Mouse (Mus musculus) limb, embryonic 10.5 days (tissue): ENCODE results near the gene St3gal4. TPM values are rescaled to one million over a fixed set of nuclear protein-coding genes. Genes with fewer than 3 reads are reported as not detected.

Experiments
- DNase-seq: peaks from one replicate; pipeline ENCODE4 v3.0.0-alpha.2; 2017; ENCODE audit warnings: low spot score
- H3K27ac ChIP-seq: fragments of 300-500 bp; sonication (generic); 2 replicates; pipeline ENCODE4 v1.5.1; 2016; ENCODE audit warnings: mild to moderate bottlenecking
- H3K27me3 ChIP-seq: fragments of 300-500 bp; sonication (generic); 2 replicates; pipeline ENCODE4 v1.6.1; 2016; ENCODE audit warnings: low read depth, mild to moderate bottlenecking; ENCODE audit not compliant: poor library complexity, severe bottlenecking
- H3K36me3 ChIP-seq: fragments of 300-500 bp; sonication (generic); 2 replicates; pipeline ENCODE4 v1.6.1; 2016; ENCODE audit warnings: mild to moderate bottlenecking, moderate library complexity
- H3K4me1 ChIP-seq: fragments of 300-500 bp; sonication (generic); 2 replicates; pipeline ENCODE4 v1.6.1; 2016
- H3K4me3 ChIP-seq: fragments of 300-500 bp; sonication (generic); 2 replicates; pipeline ENCODE4 v1.5.1; 2016; ENCODE audit warnings: mild to moderate bottlenecking, moderate library complexity
- H3K9me3 ChIP-seq: fragments of 300-500 bp; sonication (generic); replicated peaks from 2 replicates; pipeline ENCODE4 v1.6.1; 2016; ENCODE audit warnings: mild to moderate bottlenecking
- WGBS: fragments of 180-500 bp; shearing (Covaris S2); methylation state at CpG from one replicate; pipeline ENCODE4 v1.1.7; 2016; 5-methylcytosine and 5-hydroxymethylcytosine counted together
- polyA plus RNA-seq: library from polyadenylated mRNA; unstranded; fragments of >200 nt; fragmentation: Nextera tagmentation; extraction: Ambion mirVana; gene quantifications from 2 replicates; pipeline ENCODE4 v1.2.1, GENCODE M21; 2016

St3gal4 gene
- polyA plus RNA-seq, 1 experiment from 2014 or later: 21.3 TPM

DNA sequence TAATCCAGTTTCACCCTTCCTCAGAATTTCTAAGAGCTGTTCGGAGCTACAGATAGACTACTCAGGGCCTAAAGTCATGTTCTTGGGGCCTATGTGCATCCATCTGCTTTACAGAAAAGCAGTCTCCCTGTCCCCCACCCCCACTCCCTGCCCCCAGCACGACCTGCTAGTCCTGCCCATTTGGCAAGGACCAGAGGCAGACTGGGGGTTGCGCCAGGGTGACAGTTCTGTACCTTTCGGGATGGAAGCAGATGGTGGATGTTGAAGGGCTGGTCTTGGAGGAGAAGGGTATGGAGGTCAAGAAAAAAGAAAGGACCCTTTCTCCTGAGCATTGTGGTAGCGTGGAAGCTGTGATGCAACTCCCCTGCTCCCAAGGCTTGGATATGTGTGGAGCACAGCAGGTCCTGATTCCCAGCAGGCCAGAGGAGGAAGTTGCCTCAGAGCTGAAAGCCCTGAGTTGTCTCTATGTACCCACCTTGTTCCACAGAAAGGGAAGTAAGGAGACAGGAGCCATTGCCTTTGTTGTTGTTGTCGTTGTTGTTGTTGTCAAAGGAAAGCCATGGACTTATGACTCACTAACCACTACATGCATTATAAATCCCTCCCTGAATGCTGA lies 91.6 kb downstream of the St3gal4 start:
- Histone ChIP-seq H3K4me3 (no peak overlapping the region), H3K4me1 (peaks cover 28% of the 10 kb centered on the region), H3K27me3 (peaks cover 19% of the 10 kb centered on the region), H3K27ac (no peak overlapping the region), H3K36me3 (no peaks in the 10 kb centered on the region), H3K9me3 (no peaks in the 10 kb centered on the region)
- no peak for DNase-seq
- WGBS: 75% methylated on average over 6 of the region's 6 CpGs

- 59% methylated on average over 6 of the region's 6 CpGs for WGBS
- no peaks in the 10 kb centered on the region for H3K9me3 ChIP-seq
- H3K4me3 ChIP-seq: no peak overlapping the region
- DNase-seq: no peak
- peaks cover 19% of the 10 kb centered on the region for H3K27me3 ChIP-seq
- no peak overlapping the region for H3K27ac ChIP-seq
- H3K4me1 ChIP-seq: peaks cover 28% of the 10 kb centered on the region
- no peaks in the 10 kb centered on the region for H3K36me3 ChIP-seq
These were observed 92.2 kb downstream of the St3gal4 start for GRCm38 (mm10) chr9:35026897-35027311.

DNA sequence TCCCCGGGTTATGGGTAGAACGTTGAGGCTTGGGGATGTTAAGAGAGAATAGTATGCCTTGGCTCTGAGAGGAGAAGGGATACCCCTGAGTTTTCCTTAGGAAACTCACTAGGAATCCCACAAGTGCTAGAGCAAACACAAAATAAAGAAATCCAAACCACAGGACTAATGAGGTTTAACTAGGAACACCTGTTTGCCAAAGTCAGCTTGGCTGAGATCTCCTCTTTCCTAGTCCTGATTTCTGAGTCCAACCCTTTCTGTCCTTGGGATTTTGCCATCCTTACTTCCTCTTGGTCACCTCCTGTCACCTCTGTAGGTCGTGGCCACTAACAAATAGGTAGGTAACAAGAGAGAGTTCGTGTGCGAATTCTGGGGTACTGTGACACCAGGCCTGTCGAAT lies 92.8 kb downstream of the St3gal4 start:
- no peak for DNase-seq
- Histone ChIP-seq H3K4me1 (peaks cover 28% of the 10 kb centered on the region), H3K27ac (no peak overlapping the region), H3K9me3 (no peaks in the 10 kb centered on the region), H3K4me3 (no peak overlapping the region), H3K36me3 (no peaks in the 10 kb centered on the region), H3K27me3 (peaks cover 19% of the 10 kb centered on the region)
- WGBS: 80% methylated on average over 6 of the region's 6 CpGs

- Histone ChIP-seq H3K36me3 (no peaks in the 10 kb centered on the region), H3K9me3 (no peaks in the 10 kb centered on the region), H3K27ac (peak overlapping the region; percentile 66), H3K4me3 (peak overlapping the region; percentile 56), H3K4me1 (peaks cover 28% of the 10 kb centered on the region), H3K27me3 (peaks cover 19% of the 10 kb centered on the region)
- peak; percentile 57 for DNase-seq
- WGBS: 3% methylated on average over 25 of the region's 25 CpGs
These were observed 94.2 kb downstream of the St3gal4 start for GRCm38 (mm10) chr9:35024591-35025496.

DNA sequence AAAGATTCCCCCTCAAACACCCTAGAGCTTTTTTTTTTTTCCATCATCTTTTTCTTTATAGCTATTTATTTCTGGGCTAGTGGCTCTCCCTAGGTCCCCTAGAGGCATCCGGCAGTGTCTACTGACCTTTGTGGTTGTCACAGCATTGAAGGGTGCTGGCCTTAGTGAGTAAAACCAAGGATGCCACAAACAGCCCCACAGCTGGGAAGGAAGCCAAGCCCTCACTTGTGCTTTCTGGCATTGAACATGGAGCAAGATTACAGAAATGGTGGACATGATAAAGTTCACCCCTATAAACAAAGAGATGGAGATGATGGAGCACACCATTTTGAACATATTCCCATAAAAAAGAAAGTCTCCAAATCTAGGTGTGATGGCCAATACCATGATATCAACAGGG lies 97.3 kb downstream of the St3gal4 start:
- Histone ChIP-seq H3K9me3 (no peaks in the 10 kb centered on the region), H3K4me1 (peaks cover 35% of the 10 kb centered on the region), H3K27me3 (peaks cover 45% of the 10 kb centered on the region), H3K36me3 (no peaks in the 10 kb centered on the region), H3K27ac (no peak overlapping the region), H3K4me3 (no peak overlapping the region)
- DNase-seq: no peak
- WGBS: 97% methylated on average over 1 of the region's 1 CpGs

DNA sequence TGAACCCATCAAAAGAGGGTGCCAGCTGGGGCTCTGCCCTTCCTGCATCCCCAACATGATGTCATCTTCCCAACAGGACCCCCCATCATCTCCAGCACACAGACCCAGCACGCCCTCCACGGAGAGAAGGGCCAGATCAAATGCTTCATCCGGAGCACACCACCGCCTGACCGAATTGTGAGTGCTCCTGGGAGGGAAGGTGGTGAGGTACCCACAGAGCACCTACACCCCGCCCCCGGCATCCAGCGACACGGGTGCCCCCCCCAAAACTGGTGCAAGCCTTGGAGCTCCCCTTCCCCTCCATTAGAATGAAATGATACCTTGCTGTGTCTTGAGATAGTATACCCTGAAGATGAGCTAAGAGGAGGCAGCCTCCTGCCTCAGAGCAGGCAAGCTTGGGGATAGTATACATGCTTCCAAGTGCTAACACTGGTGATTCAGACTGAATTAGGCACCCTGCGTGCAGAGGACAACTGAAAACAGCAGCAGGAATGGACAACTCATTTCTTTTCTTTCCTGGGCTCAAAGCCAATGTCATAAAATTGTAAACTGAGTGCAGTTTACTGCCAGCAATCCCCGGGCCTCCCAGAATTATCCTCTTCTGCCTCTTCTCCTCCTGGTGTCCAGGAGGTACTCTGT lies 98.9 kb downstream of the St3gal4 start:
- no peak overlapping the region for H3K27ac ChIP-seq
- H3K4me3 ChIP-seq: no peak overlapping the region
- H3K27me3 ChIP-seq: peaks cover 39% of the 10 kb centered on the region
- no peak for DNase-seq
- H3K4me1 ChIP-seq: peaks cover 20% of the 10 kb centered on the region
- 56% methylated on average over 11 of the region's 11 CpGs for WGBS
- H3K36me3 ChIP-seq: no peaks in the 10 kb centered on the region
- H3K9me3 ChIP-seq: no peaks in the 10 kb centered on the region

- peaks cover 12% of the 10 kb centered on the region for H3K4me1 ChIP-seq
- H3K4me3 ChIP-seq: no peak overlapping the region
- H3K36me3 ChIP-seq: no peaks in the 10 kb centered on the region
- WGBS: 13% methylated on average over 3 of the region's 3 CpGs
- DNase-seq: peak; percentile 54
- no peak overlapping the region for H3K27ac ChIP-seq
- H3K9me3 ChIP-seq: no peaks in the 10 kb centered on the region
- H3K27me3 ChIP-seq: peaks cover 34% of the 10 kb centered on the region
These were observed 99.7 kb downstream of the St3gal4 start for GRCm38 (mm10) chr9:35019372-35019771.

DNA sequence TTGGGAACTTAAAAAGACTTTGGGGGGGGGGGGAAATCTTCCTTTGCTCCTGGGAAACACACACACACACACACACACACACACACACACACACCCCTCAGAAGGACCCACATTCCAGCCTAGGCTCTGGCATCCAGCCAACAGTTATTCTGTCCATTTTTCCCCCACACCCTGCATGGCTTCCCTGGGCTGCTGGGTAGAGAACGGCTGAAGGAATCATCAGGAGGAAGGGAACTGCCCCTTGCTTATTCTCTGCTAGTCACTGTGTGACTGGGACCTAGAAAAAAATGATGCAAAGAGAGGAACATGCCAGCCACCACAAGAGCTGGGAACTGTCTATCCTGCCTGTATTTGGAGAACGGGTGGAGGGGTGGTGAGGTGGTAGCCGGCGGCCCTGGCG lies 101.0 kb downstream of the St3gal4 start:
- Histone ChIP-seq H3K4me1 (peaks cover 10% of the 10 kb centered on the region), H3K27ac (no peak overlapping the region), H3K4me3 (peak overlapping the region; percentile 16; the same call in 1 of the 2 replicates), H3K36me3 (no peaks in the 10 kb centered on the region), H3K9me3 (no peaks in the 10 kb centered on the region), H3K27me3 (peaks cover 32% of the 10 kb centered on the region)
- no peak for DNase-seq
- WGBS: 43% methylated on average over 5 of the region's 5 CpGs

- DNase-seq: no peak
- 24% methylated on average over 13 of the region's 13 CpGs for WGBS
- no peak overlapping the region; the same call in 1 of the 2 replicates for H3K27ac ChIP-seq
- peaks cover 10% of the 10 kb centered on the region for H3K4me1 ChIP-seq
- peak overlapping the region; percentile 16; the same call in 1 of the 2 replicates for H3K4me3 ChIP-seq
- no peaks in the 10 kb centered on the region for H3K36me3 ChIP-seq
- H3K9me3 ChIP-seq: no peaks in the 10 kb centered on the region
- peaks cover 32% of the 10 kb centered on the region for H3K27me3 ChIP-seq
These were observed 101.5 kb downstream of the St3gal4 start for GRCm38 (mm10) chr9:35017563-35017962.

DNA sequence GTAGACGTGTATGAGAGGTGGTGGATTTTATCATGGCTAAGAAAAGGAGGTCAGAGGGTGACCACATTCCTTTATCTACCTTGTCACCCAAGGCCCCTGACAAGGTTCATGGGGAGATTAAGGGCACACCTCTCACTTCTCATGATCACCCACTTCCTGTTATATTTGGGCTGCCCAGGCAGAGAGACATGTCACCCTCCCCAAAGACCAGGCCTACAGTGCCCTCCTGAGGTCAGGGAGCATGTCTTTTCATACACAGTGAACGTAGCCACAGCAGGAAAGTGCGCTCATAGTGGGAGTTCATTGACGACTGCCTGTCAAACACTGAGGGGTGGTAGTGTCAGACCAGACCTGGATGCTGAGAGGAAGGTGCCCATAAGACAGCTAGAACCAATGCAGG lies 102.3 kb downstream of the St3gal4 start:
- WGBS: 48% methylated on average over 4 of the region's 4 CpGs
- H3K9me3 ChIP-seq: no peaks in the 10 kb centered on the region
- no peak overlapping the region for H3K4me3 ChIP-seq
- DNase-seq: no peak
- H3K4me1 ChIP-seq: peaks cover 10% of the 10 kb centered on the region
- H3K27ac ChIP-seq: no peak overlapping the region
- no peaks in the 10 kb centered on the region for H3K36me3 ChIP-seq
- H3K27me3 ChIP-seq: peaks cover 32% of the 10 kb centered on the region

- Histone ChIP-seq H3K27ac (no peak overlapping the region), H3K4me3 (no peak overlapping the region), H3K36me3 (no peaks in the 10 kb centered on the region), H3K9me3 (no peaks in the 10 kb centered on the region), H3K4me1 (peaks cover 11% of the 10 kb centered on the region), H3K27me3 (no peaks in the 10 kb centered on the region; the same call in 1 of the 2 replicates)
- DNase-seq: no peak
- 86% methylated on average over 14 of the region's 14 CpGs for WGBS
These were observed 111.2 kb downstream of the St3gal4 start for GRCm38 (mm10) chr9:35007697-35008341.

DNA sequence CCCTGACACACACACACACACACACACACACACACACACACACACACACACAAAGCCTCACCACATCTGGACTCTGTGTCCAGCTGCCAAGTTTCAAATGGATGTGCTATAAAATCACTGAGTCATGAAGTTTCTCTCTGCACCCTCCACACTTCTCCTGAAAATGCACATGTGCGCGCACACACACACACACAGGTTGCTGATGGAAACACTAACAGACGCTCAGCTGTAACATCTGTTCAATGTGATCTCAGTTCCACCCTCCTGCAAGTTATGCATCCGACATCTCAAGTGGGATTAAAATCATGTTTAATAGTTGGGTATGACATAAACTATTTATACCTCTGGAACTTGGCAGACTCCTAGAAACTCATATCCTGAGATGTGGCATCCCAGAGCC lies 115.0 kb downstream of the St3gal4 start:
- H3K27me3 ChIP-seq: no peaks in the 10 kb centered on the region; the same call in 1 of the 2 replicates
- DNase-seq: no peak
- H3K4me1 ChIP-seq: peaks cover 8% of the 10 kb centered on the region
- no peaks in the 10 kb centered on the region for H3K9me3 ChIP-seq
- WGBS: 95% methylated on average over 4 of the region's 4 CpGs
- no peaks in the 10 kb centered on the region for H3K36me3 ChIP-seq
- H3K27ac ChIP-seq: no peak overlapping the region
- H3K4me3 ChIP-seq: no peak overlapping the region
